Mouse (Mus musculus) erythroblast, embryonic 14.5 days (primary cell): ENCODE data around the gene Gm47791.

Experiments used
- GATA1 ChIP-seq: IDR thresholded peaks from 2 replicates; pipeline ENCODE4 v1.6.1; 2012; ENCODE audit warnings: low read length, inconsistent platforms, mixed read lengths
- TAL1 ChIP-seq: IDR thresholded peaks from 3 replicates; pipeline ENCODE4 v1.6.1; 2012; ENCODE audit warnings: low read length, inconsistent platforms, mixed read lengths

DNA sequence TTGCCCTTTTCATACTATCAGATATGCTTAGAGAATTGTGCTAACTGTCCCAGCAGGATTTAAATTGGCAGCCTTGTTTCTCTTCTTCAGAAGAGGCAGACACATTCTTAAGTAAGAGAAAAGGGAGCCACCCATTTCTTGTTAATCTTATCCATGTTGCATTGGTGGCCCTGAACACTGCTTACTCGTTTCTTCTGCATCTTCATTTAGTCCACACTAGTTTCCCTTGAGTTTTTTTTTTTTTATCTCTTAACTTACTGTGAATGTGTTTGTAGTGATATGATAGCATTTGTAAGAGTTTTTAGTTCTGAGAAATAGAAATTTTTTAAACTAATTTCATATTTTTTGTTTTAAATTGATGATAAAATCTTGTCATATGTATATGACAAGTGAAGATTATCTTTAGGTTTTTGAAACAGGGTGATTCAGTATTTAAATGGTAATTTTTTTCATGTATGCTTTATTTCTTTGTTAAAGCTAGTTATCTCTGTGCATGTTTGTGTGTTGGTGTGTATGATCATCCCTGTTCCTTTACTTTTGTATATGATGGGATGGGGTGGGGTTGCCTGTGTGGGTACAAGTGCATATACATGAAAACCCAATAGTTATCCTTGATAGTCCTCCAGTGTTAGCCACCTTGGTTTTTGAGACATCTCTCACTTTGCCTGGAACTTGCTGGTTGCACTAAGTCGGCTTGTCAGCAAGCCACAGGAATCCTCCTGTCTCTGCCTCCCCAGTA is 23.2 kb downstream of the Gm47791 start:
- TF ChIP-seq GATA1 (no peak), TAL1 (no peak)
